Mouse (Mus musculus) kidney, adult 11 months (tissue): ENCODE data around the gene Apoa4.

Experiments used
- DNase-seq: peaks from one replicate; pipeline ENCODE4 v3.0.0; 2022

The Apoa4 gene

DNA sequence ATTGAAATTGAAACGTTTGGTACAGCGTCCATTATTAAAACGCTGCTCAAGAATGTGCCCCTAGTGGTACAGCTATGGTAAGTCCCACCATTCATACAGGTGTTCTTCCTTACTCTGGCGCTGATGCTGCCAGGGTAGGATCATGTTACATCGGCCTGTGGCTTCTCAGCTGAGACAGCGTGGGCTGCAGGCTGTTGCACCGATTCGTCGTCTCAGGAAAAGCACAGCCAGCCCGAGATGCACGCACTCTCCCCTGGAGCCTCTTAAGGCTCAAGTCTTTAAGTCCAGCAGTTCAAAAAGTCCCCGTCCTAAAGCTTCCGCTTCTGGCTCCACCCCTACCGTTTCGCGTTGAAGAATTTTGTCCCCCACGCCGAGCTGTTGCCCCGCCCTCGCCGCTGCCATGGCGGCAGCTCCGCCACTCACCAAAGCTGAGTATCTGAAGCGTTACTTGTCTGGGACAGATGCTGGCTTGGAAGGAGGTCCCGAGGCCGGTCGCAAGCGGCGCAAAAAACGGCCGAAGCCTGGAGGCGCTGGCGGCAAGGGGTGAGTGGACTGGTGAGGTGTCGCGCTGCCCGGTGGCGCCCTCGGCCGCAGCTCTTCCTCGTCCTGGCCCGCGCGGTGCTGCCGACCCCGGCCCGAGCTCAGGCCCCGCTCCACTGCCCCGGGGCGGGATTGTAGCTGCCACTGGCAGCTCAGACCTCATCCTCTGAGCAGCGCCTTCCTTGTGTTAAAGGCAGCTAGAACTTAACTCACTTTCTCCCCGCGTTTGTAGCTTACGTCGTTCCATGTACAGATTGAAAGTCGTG lies 42.3 kb downstream of the Apoa4 start, which contains the start of gene Bud13:
Gene Bud13, plus strand, starts transcription at position 378 of the 806 bp plus-strand sequence.
- DNase-seq, result peak; percentile 86
